Mouse (Mus musculus): Measurements from ENCODE around the gene Col20a1.

The Col20a1 gene

GRCm38 (mm10) chr2:180995457-180995856 is 9.1 kb downstream of the Col20a1 start:
- no peak for DNase-seq

- DNase-seq = peak; percentile 14 to 17
These were observed 10.1 kb downstream of the Col20a1 start for GRCm38 (mm10) chr2:180996436-180996835.

DNA sequence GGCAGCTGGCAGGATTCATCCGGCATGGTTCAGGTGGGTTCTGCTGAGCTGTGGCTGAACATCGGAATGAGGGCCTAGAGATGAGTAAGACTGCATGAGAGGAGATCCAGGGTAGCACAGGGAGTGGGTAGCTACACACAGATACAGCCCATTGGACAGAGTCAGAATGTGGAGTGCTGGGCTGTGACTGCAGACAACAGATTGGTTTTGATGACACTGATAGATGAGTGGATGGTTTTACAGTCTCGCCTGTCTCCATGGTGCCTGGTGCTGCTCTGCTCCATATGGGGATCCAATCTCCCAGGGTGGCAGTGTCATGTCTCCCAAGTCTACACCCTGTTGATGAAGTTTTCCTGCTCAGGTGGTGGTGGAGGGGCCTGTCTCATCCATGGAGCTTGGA is 10.6 kb downstream of the Col20a1 start:
- DNase-seq = no peak

DNA sequence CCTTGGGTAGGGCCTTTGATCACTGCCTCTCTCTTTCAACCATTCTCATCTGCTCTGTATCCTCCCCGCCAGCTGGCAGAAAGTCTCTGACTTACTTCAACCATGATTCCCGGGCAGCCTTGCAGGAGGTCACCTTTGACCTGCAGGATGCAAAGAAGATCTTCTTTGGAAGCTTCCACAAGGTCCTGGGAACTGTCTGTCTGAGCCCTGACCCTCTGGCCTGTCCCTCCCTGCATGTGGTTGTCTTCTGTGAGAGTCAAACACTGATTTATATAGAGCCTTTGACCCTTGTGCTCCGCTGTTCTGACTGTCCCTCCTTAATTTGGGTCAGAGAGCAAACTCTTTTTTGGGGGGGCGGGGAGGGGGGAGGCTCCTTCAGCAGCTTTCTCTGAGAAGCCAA is 20.7 kb downstream of the Col20a1 start:
- no peak for DNase-seq

GRCm38 (mm10) chr2:181008339-181008738 is 22.0 kb downstream of the Col20a1 start:
- DNase-seq = no peak

DNA sequence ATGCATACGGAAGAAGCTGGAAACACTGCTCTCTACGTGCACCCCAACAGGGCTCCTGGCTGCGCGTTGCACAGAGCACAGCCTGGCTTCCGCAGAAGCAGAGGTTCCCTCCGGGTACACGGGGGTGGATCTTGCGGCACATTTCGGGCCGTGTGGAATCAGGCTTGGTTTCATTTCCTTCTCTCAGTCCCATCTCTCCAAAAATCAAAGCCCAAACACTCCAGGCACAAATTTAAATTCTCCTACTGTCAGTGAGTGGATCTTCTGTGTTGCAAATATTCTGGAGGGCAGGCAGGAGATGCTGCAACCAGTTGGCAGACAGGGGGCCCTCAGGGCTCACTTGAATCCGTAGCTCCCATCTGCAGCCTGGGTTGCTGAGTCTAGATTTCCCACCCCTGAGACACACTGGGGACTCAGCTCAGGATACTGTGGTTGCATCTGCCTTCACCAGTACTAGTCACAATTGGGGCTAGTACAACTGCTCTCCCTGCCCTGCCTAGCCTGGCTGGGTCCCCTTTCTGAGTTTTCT is 45.1 kb downstream of the Col20a1 start:
- no peak for DNase-seq

GRCm38 (mm10) chr2:181032407-181032806 is 46.1 kb downstream of the Col20a1 start:
- no peak for DNase-seq

GRCm38 (mm10) chr2:181033310-181033709 is 47.0 kb downstream of the Col20a1 start:
- DNase-seq = no peak

GRCm38 (mm10) chr2:181035186-181035585 is 48.9 kb downstream of the Col20a1 start:
- DNase-seq = no peak

DNA sequence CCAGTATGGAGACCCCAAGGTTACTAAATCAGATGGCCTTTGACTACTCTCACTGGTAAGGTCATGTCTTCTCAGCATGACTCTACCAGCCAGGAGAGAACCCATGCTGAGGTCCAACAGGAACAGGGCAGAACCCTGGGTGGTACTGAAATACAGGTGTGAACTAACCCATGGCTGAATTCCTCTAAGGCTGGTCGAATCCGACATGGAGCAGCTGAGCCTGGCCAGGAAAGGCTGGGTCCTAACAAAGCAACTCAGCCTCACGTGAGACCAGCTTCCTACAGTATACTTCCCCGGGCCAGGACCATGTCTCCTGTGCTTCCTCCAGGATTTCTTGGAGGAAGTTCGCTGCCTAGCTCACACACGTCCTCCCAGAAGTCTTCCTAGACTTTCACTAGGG is 50.2 kb downstream of the Col20a1 start:
- no peak for DNase-seq

DNA sequence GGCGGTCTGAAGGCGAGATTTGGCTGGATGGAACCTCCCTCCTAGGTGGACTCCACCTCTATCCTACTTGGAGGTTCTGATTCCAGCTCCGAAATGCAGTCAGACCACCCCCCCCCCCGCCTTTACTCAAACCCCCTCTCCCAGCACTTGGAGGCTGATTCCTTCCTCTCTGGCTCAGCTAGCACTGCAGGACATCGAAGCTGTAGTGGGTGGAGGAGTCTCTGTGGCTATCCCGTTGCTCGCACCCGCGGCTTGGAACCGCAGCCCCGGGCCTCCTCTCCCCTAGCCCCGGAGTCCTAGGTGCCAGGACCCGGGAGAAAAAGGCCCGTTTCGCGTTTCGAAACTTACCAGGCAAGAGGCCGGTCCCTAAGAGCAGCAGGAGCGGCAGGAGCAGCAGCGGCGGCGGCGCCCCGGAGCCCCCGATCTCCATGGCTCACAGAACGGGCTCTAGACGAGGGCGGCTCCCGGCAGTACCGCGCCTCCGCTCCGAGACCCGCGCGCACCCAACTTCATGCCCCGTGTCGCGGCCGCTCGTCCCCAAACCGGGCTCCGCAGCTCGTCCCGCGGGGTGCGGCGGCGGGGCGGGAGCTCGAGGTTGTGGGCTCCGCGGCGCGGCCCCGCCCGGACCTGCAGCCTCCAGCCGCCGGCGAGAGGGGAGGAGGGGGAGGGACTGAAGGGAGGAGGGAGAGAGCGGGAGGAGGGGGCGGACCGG is 52.5 kb downstream of the Col20a1 start:
- no peak for DNase-seq

GRCm38 (mm10) chr2:181039356-181039680 is 53.0 kb downstream of the Col20a1 start:
- no peak for DNase-seq

DNA sequence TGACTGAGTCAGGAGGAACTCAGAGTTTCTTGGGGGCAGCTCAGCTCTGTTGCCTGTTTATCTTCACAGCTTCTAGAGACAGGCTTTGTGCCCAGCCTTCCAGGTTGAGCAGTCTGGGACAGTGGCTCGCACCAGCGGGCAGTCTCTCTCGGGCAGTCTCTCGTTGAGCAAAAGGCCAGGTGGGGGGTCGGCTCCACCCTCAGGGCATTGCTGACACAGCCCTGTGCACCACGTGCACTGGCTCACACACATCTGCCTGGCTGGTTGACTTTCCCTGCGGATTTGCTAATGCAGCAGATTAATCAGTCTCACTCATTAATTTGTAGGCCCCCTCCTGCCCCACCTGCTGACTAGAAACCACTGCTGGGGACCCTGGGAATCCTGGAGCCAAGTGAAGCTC is 55.6 kb downstream of the Col20a1 start:
- no peak for DNase-seq

DNA sequence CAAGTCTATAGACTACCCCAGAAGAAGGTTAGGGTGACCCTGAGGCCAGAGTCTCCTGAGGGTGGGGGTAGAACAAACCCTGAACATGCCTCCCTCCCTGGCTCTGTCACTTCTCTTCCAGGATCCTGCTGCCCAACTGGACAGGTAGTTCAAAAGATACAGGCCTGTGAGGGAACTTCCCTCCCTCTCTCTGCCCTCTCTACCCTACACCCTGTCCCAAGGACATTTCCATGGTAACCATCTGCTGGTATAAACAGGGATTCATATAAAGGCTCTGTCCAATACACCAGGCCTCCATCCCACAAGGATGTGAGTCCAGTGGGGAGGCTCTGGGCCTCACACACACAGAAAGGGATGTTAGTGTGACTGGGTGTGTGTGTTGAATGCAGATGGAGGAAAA is 56.0 kb downstream of the Col20a1 start:
- no peak for DNase-seq

GRCm38 (mm10) chr2:181043437-181043836 is 57.1 kb downstream of the Col20a1 start, which contains the start of gene Chrna4:
TSS of gene Chrna4 (minus strand) at chr2:181043546.
- no peak for DNase-seq

DNA sequence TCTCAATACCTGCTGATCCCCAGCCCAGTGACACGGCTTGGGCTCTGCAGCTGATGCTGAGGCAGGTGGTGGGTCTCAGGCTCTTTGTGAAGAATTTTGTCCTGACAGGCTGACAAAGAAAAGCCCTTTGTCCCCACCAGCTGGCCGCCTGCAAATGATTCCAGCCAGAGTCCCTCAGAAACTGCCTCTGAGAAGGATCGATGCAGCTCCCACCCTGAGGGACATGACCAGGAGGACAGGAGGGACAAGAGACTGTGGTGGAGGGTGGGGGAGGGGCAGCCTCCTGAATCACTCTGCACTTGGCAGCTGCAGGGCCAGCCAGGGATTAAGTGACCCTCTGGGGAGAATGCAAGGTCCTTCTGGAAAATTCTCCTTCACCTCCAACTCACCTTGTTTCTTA is 57.7 kb downstream of the Col20a1 start:
- no peak for DNase-seq

DNA sequence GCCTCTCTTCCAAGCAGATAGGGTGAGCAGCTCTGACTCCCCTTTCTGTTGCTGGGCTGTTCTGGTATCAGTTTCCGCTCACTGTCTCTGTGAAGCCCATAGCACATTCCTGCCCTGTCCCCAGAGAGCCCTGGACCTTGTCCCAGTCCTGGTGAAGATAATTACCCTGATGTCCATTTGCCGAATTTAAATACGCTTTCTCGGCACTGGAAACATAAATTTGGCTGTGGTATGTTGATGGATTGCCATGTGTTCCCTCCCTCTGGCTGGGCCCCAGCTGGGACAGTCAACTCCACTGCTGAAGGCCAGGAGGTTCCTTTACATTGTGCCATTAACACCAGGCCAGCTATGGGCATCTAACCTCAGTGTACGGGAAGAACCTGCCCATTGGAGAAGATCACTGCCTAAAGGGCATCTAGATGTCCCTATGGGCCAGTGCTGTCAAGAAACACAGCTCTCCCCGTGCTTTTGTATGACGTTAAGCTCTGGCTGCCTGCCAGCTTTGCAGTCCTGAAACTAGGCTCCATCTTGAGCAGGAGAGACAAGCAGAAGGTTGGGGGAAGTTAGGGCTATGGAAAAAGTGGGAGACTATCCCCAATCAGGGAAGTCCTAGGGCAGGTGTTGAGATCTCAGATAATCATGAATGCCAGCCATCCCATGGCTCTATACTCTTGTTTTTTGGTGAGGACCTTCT is 62.1 kb downstream of the Col20a1 start:
- DNase-seq = no peak

DNA sequence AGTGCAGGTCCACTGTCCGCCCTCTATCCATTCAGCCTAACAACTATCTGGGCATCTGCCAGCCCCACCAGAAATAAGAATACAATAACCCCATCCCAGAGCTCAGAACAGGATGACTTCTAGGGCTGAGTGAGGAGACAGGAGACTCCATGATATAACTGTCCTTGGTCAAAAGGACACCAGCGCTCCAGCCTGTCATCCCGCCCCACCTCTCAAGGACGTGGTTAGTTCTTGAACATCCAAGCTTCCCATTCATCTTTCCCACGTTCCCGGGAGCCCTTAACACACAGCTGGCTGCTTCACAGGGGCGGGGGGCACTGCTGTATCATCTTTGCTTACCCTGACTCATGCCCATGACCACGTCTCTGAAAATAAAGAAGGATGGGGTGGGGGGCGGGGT is 62.7 kb downstream of the Col20a1 start:
- DNase-seq = no peak

DNA sequence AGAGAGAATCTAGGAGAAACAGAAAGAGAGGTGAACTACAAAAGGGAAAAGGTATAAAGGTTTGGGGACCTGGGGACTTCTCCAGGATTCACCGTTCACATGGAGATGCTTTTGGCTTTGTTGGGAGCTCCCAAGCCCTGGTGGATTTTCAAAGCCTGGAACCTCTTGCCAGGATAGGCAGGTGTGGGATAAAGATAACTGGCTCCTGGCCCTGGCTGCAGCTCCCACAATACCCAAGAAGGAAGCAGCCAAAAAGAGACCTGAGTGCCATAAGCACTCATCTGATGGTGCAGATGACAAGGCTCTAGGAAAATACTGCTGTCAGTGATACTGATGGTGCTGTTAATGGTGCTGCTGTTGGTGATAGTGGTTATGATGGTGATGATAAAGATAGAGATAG is 65.8 kb downstream of the Col20a1 start:
- DNase-seq = no peak

DNA sequence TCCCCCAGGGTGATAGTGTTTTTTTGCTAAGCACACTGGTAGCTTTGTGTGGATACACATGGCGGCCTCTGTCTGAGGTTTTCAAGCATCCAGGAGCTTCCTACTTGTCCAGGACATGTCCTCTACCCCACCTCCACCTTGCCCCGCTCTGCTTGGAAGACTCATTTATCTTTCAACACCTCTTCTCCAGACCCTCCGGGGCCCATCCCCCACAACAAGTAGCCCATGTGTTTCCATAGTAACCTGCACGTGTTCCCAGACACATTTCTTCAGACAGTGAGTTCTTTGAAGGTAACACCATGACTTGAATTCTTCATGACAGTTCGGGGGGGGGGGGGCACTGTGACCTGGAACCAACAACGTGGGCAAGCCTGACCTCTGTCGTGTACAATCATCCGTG is 71.0 kb downstream of the Col20a1 start:
- no peak for DNase-seq

GRCm38 (mm10) chr2:181058193-181058592 is 71.9 kb downstream of the Col20a1 start:
- DNase-seq = no peak

GRCm38 (mm10) chr2:181060127-181060526 is 73.8 kb downstream of the Col20a1 start:
- DNase-seq = peak; percentile 36 to 50

DNA sequence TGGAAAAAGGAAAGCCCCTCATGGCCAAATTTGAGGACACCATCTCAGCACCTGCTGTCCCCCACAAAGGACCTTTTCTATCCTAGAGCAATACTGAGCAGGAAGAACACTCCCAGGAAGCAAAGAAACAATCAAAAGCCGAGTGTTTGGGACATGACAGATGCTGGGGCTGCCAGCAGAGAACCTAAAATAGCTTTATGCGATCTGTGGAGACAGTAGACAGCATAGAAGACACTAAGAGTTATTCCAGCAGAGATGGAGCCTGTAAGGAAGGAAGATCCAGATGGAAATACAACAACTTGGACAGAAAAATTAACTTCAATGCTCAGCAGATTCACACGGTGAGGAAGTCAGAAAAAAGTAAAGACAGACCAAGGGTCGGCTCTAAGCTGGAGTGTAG is 79.5 kb downstream of the Col20a1 start:
- no peak for DNase-seq
